Mouse (Mus musculus): ENCODE measurements around the gene Syt5. TPM values are rescaled to one million over a fixed set of nuclear protein-coding genes. Genes with fewer than 3 reads are reported as not detected.

Syt5 gene
- polyA plus RNA-seq, 1 experiment from 2014 or later = 10.7 TPM

DNA sequence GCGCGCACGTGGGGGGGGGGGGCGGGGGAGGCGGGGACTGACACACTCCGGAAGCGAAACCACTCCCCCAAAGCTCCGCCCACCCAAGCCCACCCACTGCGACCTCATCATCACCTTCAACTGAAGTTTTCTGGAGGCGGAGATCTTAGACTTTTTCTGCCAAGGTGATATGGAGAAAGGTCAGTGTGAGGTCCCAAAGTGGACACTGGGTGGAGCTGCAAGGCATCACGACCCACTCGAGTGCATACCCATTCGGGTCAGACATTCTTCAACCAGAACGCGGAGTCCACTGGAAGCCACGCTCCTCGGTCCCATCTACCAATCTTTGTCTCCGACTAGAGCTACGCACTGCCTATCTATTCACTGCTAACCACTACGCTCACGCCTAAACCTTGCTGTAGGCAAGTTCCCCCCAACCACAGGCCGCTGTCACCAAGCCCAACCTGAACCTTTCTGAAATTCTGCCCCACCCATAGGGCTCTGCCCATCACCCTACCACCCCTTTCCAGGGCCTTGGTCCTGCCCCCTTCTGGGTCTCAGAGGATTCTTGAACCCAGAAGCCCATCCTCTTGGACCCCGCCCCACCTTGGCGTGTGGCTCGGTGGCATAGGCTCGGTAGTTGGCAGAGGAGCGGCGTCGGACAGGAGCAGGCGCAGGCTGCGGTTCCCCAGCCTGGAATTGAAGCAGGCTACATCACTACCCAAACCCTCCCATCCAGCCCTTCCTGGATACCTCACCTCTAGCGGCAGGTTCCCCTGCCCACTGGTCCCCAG is 25.9 kb downstream of the Syt5 start:
- no peak overlapping the region for H3K9ac ChIP-seq
- no peaks in the 10 kb centered on the region for H3K36me3 ChIP-seq
- peak overlapping the region; percentile 46 for H3K4me2 ChIP-seq (replicated peaks)
- no peaks in the 10 kb centered on the region for H3K9me3 ChIP-seq (replicated peaks)
- 34% methylated on average over 32 of the region's 32 CpGs for WGBS
- ATAC-seq (ENCODE audit: insufficient number of reproducible peaks, low FRiP score, low TSS enrichment, low read depth) = no peak
- H3K27ac ChIP-seq (replicated peaks) = no peak overlapping the region
- peak overlapping the region; percentile 24 for H3K4me3 ChIP-seq (replicated peaks)
- H3K4me1 ChIP-seq = peaks cover 15% of the 10 kb centered on the region
- no peaks in the 10 kb centered on the region for H3K27me3 ChIP-seq

DNA sequence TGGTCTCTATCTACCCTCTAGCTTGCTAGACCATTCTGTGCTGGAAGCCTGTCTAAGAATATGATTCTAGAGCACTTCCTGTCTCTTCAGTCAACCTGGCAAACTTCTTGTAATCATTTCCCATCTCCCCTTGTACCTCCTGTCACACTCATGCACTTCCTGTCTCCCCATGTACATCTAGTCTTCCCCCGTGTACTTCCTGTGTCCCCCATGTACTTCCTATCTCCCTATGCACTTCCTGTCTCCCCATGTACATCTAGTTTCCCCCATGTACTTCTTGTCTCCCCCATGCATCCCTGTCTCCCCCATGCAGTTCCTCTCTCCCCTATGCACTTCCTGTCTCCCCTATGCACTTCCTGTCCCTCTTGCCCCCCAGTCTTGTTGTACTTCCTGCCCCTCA is 28.9 kb downstream of the Syt5 start:
- Histone ChIP-seq H3K27ac (replicated peaks) (no peak overlapping the region), H3K9me3 (replicated peaks) (no peaks in the 10 kb centered on the region), H3K36me3 (no peaks in the 10 kb centered on the region), H3K4me3 (replicated peaks) (no peak overlapping the region), H3K9ac (no peak overlapping the region), H3K4me1 (peaks cover 16% of the 10 kb centered on the region), H3K27me3 (no peaks in the 10 kb centered on the region), H3K4me2 (replicated peaks) (no peak overlapping the region)
- ATAC-seq (ENCODE audit: insufficient number of reproducible peaks, low FRiP score, low TSS enrichment, low read depth) = no peak
- WGBS = 67% methylated on average over 1 of the region's 1 CpGs

- Histone ChIP-seq H3K4me2 (replicated peaks) (no peak within 1 kb of the TSS), H3K4me3 (replicated peaks) (peak within 1 kb of the TSS; percentile 12; the same call in 1 of the 2 replicates)
- 17% methylated on average over 3 of the region's 4 CpGs for WGBS
Measured at GRCm38 (mm10) chr7:4516332-4517050, 30.9 kb downstream of the Syt5 start, which contains the start of gene Tnnt1. Tnnt1 (minus strand) TSS chr7:4516382.

DNA sequence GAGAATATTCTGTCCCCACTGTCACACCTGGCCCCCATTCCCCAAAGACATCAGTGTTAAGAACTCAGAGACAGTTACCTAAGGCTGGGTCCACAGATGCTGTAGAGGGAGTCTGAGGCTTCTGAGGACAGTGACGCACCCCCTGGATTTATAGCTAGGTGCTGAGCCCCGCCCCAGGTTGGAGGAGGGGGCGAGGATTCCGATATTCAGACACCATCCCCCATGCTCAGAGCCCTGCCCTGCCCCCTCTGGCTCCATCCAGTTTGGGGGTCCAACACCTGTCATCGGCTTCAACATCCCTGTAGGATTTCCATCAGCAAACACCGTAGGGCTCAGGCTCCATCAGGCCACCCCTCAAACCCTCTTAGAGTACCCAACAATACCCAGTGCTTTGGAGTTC is 31.5 kb downstream of the Syt5 start:
- no peaks in the 10 kb centered on the region for H3K9me3 ChIP-seq (replicated peaks)
- H3K27ac ChIP-seq (replicated peaks) = 0 out of 2 replicates have a peak overlapping the region, but pooled peaks have one; percentile 23
- H3K36me3 ChIP-seq = no peaks in the 10 kb centered on the region
- H3K27me3 ChIP-seq = no peaks in the 10 kb centered on the region
- no peak overlapping the region for H3K4me2 ChIP-seq (replicated peaks)
- H3K9ac ChIP-seq = no peak overlapping the region
- H3K4me3 ChIP-seq (replicated peaks) = peak overlapping the region; percentile 12; the same call in 1 of the 2 replicates
- 48% methylated on average over 6 of the region's 6 CpGs for WGBS
- H3K4me1 ChIP-seq = peaks cover 14% of the 10 kb centered on the region
- ATAC-seq (ENCODE audit: insufficient number of reproducible peaks, low FRiP score, low TSS enrichment, low read depth) = peak; percentile 29; the same call in 1 of the 2 replicates

More at GRCm38 (mm10) chr7:4516332-4517050, 30.9 kb downstream of the Syt5 start, which contains the start of gene Tnnt1:
- Histone ChIP-seq H3K9ac (no peak within 1 kb of the TSS), H3K9me3 (replicated peaks) (no peaks in the 10 kb centered on the region), H3K36me3 (no peaks in the 10 kb centered on the region), H3K4me1 (peaks cover 20% of the 10 kb centered on the region), H3K27ac (replicated peaks) (0 out of 2 replicates have a peak within 1 kb of the TSS, but pooled peaks have one; percentile 51), H3K27me3 (no peaks in the 10 kb centered on the region)
- ATAC-seq (ENCODE audit: insufficient number of reproducible peaks, low FRiP score, low TSS enrichment, low read depth) = 0 out of 2 replicates have a peak, but pooled peaks have one; percentile 15

- H3K9me3 ChIP-seq (replicated peaks) = no peaks in the 10 kb centered on the region
- no peaks in the 10 kb centered on the region for H3K36me3 ChIP-seq
- 0 out of 2 replicates have a peak, but pooled peaks have one; percentile 27 for ATAC-seq (ENCODE audit: insufficient number of reproducible peaks, low FRiP score, low TSS enrichment, low read depth)
- H3K4me1 ChIP-seq = peaks cover 18% of the 10 kb centered on the region
- H3K4me3 ChIP-seq (replicated peaks) = peak overlapping the region; percentile 21
- H3K9ac ChIP-seq = no peak overlapping the region
- WGBS = 43% methylated on average over 6 of the region's 6 CpGs
- peak overlapping the region; percentile 61 for H3K27ac ChIP-seq (replicated peaks)
- no peaks in the 10 kb centered on the region for H3K27me3 ChIP-seq
- H3K4me2 ChIP-seq (replicated peaks) = peak overlapping the region; percentile 8; the same call in 1 of the 2 replicates
Measured at GRCm38 (mm10) chr7:4513829-4514712, 33.3 kb downstream of the Syt5 start.

DNA sequence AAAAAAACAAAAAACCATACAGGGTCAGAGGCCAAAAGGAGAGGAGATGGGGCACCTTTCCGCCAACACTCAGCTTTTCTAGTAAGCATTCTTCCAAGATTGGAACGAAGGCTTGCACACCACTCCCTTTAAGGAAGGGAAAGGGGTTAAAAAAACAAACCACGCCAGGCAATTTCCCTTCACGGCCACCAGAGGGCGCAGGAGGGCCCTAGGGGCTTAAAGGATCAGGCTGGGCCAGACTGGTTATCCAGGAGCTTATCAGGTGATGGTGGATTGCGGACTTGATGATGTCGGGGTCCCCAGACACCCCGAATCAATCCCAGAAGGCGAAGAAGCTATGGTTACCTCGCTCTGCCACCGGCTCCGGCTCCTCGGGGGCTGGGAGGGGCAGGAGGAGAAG is 34.1 kb downstream of the Syt5 start:
- no peaks in the 10 kb centered on the region for H3K27me3 ChIP-seq
- H3K9ac ChIP-seq = no peak overlapping the region
- no peak overlapping the region for H3K27ac ChIP-seq (replicated peaks)
- H3K4me1 ChIP-seq = peaks cover 18% of the 10 kb centered on the region
- ATAC-seq (ENCODE audit: insufficient number of reproducible peaks, low FRiP score, low TSS enrichment, low read depth) = no peak
- H3K36me3 ChIP-seq = no peaks in the 10 kb centered on the region
- H3K9me3 ChIP-seq (replicated peaks) = no peaks in the 10 kb centered on the region
- 0 out of 2 replicates have a peak overlapping the region, but pooled peaks have one; percentile 8 for H3K4me2 ChIP-seq (replicated peaks)
- WGBS = 20% methylated on average over 13 of the region's 13 CpGs
- peak overlapping the region; percentile 21 for H3K4me3 ChIP-seq (replicated peaks)

GRCm38 (mm10) chr7:4511489-4512224 is 35.7 kb downstream of the Syt5 start:
- 68% methylated on average over 8 of the region's 8 CpGs for WGBS
- Histone ChIP-seq H3K9me3 (replicated peaks) (no peaks in the 10 kb centered on the region), H3K4me1 (peaks cover 18% of the 10 kb centered on the region), H3K4me2 (replicated peaks) (no peak overlapping the region), H3K27me3 (no peaks in the 10 kb centered on the region), H3K9ac (no peak overlapping the region), H3K36me3 (no peaks in the 10 kb centered on the region), H3K4me3 (replicated peaks) (no peak overlapping the region), H3K27ac (replicated peaks) (no peak overlapping the region)
- ATAC-seq (ENCODE audit: insufficient number of reproducible peaks, low FRiP score, low TSS enrichment, low read depth) = no peak

- Histone ChIP-seq H3K4me3 (replicated peaks) (peak overlapping the region; percentile 18), H3K4me1 (peaks cover 18% of the 10 kb centered on the region), H3K9ac (no peak overlapping the region), H3K27ac (replicated peaks) (peak overlapping the region; percentile 31; the same call in 1 of the 2 replicates), H3K27me3 (no peaks in the 10 kb centered on the region), H3K4me2 (replicated peaks) (peak overlapping the region; percentile 29; the same call in 1 of the 2 replicates), H3K9me3 (replicated peaks) (no peaks in the 10 kb centered on the region), H3K36me3 (no peaks in the 10 kb centered on the region)
- ATAC-seq (ENCODE audit: insufficient number of reproducible peaks, low FRiP score, low TSS enrichment, low read depth) = peak; percentile 69
- whole genome bisulfite sequencing = 9% methylated on average over 24 of the region's 24 CpGs
Measured at GRCm38 (mm10) chr7:4509863-4510608, 37.3 kb downstream of the Syt5 start.

GRCm38 (mm10) chr7:4508739-4509116 is 38.6 kb downstream of the Syt5 start:
- no peak for ATAC-seq (ENCODE audit: insufficient number of reproducible peaks, low FRiP score, low TSS enrichment, low read depth)
- Histone ChIP-seq H3K4me1 (peaks cover 15% of the 10 kb centered on the region), H3K9ac (no peak overlapping the region), H3K4me3 (replicated peaks) (no peak overlapping the region), H3K4me2 (replicated peaks) (no peak overlapping the region), H3K9me3 (replicated peaks) (no peaks in the 10 kb centered on the region), H3K27ac (replicated peaks) (no peak overlapping the region), H3K36me3 (no peaks in the 10 kb centered on the region), H3K27me3 (no peaks in the 10 kb centered on the region)
- WGBS = 83% methylated on average over 8 of the region's 8 CpGs
